Mouse (Mus musculus): ENCODE data around the gene Ccdc172. TPM values are rescaled to one million over a fixed set of nuclear protein-coding genes. Genes with fewer than 3 reads are reported as not detected.

The Ccdc172 gene
- total RNA-seq (2021) = not detected
- not detected in 2 replicates for polyA plus RNA-seq (2012; rRNA removed)
- long read RNA-seq = 0 reads

- 88% methylated on average over 17 of the region's 17 CpGs for WGBS
- H3K9ac ChIP-seq (ENCODE audit: low read depth, low read length) = no peak within 1 kb of the TSS
- no peak for DNase-seq
- H3K4me3 ChIP-seq = no peak within 1 kb of the TSS
- intact Hi-C loops (cut with DNase I) = no loop called here
- H3K27ac ChIP-seq = no peak within 1 kb of the TSS
- TF ChIP-seq POLR2A (IDR thresholded peaks at IDR 0.05; ENCODE audit: insufficient read depth, low read depth, low read length) (no peak), CTCF (IDR thresholded peaks at IDR 0.05) (no peak), EP300 (IDR thresholded peaks at IDR 0.05; ENCODE audit: insufficient read depth, low read depth, low read length) (no peak)
- no peaks in the 10 kb centered on the region for H3K4me1 ChIP-seq (ENCODE audit: control insufficient read depth, insufficient read depth, low read length)
- H3K36me3 ChIP-seq (ENCODE audit: control insufficient read depth, insufficient read depth, low read length) = no peaks in the 10 kb centered on the region
- no peaks in the 10 kb centered on the region for H3K27me3 ChIP-seq (ENCODE audit: control insufficient read depth, insufficient read depth, low read length)
- no peaks in the 10 kb centered on the region for H3K79me2 ChIP-seq (replicated peaks; ENCODE audit: control insufficient read depth, insufficient read depth, low read length)
Observed at GRCm38 (mm10) chr19:58511818-58512217, at the start of gene Ccdc172. Ccdc172 (plus strand) TSS chr19:58511993.

DNA sequence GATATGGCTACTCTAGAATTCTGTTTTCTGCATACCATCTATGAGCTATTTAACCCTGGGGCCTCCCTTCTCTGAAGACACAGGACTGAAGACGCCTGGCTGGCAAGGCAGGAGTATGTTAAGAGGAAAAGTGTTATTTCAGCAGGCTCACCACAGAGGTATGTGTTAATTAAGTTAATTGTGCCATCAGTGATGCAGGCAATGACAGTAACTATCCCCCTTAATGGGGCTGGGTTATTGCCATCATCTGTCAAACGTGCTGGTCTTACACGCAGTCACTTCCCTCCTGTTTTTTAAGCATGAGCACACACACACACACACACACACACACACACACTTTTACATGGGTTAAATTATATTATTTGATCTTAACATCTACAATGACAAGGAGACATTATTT lies 48.0 kb upstream of the Ccdc172 start:
- 84% methylated on average over 3 of the region's 3 CpGs for WGBS
- no peaks in the 10 kb centered on the region for H3K79me2 ChIP-seq (replicated peaks; ENCODE audit: control insufficient read depth, insufficient read depth, low read length)
- TF ChIP-seq POLR2A (IDR thresholded peaks at IDR 0.05; ENCODE audit: insufficient read depth, low read depth, low read length) (no peak), EP300 (IDR thresholded peaks at IDR 0.05; ENCODE audit: insufficient read depth, low read depth, low read length) (no peak), CTCF (IDR thresholded peaks at IDR 0.05) (no peak)
- H3K9ac ChIP-seq (ENCODE audit: low read depth, low read length) = no peak overlapping the region
- no peaks in the 10 kb centered on the region for H3K36me3 ChIP-seq (ENCODE audit: control insufficient read depth, insufficient read depth, low read length)
- intact Hi-C loops (cut with DNase I) = no loop called here
- no peak overlapping the region for H3K4me3 ChIP-seq
- H3K27ac ChIP-seq = no peak overlapping the region
- no peak for DNase-seq
- no peaks in the 10 kb centered on the region for H3K27me3 ChIP-seq (ENCODE audit: control insufficient read depth, insufficient read depth, low read length)
- no peaks in the 10 kb centered on the region for H3K4me1 ChIP-seq (ENCODE audit: control insufficient read depth, insufficient read depth, low read length)

DNA sequence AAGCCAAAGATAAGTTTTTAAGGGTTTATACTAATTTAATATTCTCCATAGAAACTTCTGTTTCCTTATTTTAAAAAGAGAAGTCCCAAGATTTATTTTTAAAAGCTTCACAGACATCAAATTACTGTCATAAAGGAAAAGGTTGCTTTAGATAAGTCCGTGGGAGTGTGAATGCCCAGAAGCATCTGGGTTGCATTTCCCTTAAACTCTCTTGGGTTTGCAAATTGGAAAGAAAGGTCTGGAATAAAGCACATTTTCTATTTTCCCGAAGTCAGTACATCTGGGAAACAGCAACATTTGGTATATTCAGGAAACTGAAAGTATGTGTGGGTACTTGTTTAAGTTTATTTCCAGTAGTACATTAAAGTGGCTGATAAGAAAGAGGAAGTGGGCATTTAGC lies 43.5 kb upstream of the Ccdc172 start:
- Histone ChIP-seq H3K4me3 (no peak overlapping the region), H3K9ac (ENCODE audit: low read depth, low read length) (no peak overlapping the region), H3K27ac (no peak overlapping the region), H3K79me2 (replicated peaks; ENCODE audit: control insufficient read depth, insufficient read depth, low read length) (no peaks in the 10 kb centered on the region), H3K4me1 (ENCODE audit: control insufficient read depth, insufficient read depth, low read length) (no peaks in the 10 kb centered on the region), H3K27me3 (ENCODE audit: control insufficient read depth, insufficient read depth, low read length) (no peaks in the 10 kb centered on the region), H3K36me3 (ENCODE audit: control insufficient read depth, insufficient read depth, low read length) (no peaks in the 10 kb centered on the region)
- WGBS = 21% methylated on average over 2 of the region's 2 CpGs
- no peak for DNase-seq
- intact Hi-C loops (cut with DNase I) = loop anchor here (2.0 to 5.0 kb wide), 6 partner anchors 396 to 814 kb away; no protein-coding TSS in a partner anchor
- TF ChIP-seq EP300 (IDR thresholded peaks at IDR 0.05; ENCODE audit: insufficient read depth, low read depth, low read length) (no peak), POLR2A (IDR thresholded peaks at IDR 0.05; ENCODE audit: insufficient read depth, low read depth, low read length) (no peak), CTCF (IDR thresholded peaks at IDR 0.05) (no peak)

GRCm38 (mm10) chr19:58469421-58469820 lies 42.4 kb upstream of the Ccdc172 start:
- H3K79me2 ChIP-seq (replicated peaks; ENCODE audit: control insufficient read depth, insufficient read depth, low read length) = no peaks in the 10 kb centered on the region
- H3K9ac ChIP-seq (ENCODE audit: low read depth, low read length) = no peak overlapping the region
- intact Hi-C loops (cut with DNase I) = loop anchor here (2.0 to 5.0 kb wide), 6 partner anchors 397 to 815 kb away; no protein-coding TSS in a partner anchor
- no peak overlapping the region for H3K27ac ChIP-seq
- H3K27me3 ChIP-seq (ENCODE audit: control insufficient read depth, insufficient read depth, low read length) = no peaks in the 10 kb centered on the region
- DNase-seq = peak; percentile 61 to 85
- no peak overlapping the region for H3K4me3 ChIP-seq
- no peaks in the 10 kb centered on the region for H3K4me1 ChIP-seq (ENCODE audit: control insufficient read depth, insufficient read depth, low read length)
- H3K36me3 ChIP-seq (ENCODE audit: control insufficient read depth, insufficient read depth, low read length) = no peaks in the 10 kb centered on the region
- TF ChIP-seq EP300 (IDR thresholded peaks at IDR 0.05; ENCODE audit: insufficient read depth, low read depth, low read length) = 0 out of 2 replicates have a peak, but pooled peaks have one; percentile 26
- no peak for TF ChIP-seq POLR2A (IDR thresholded peaks at IDR 0.05; ENCODE audit: insufficient read depth, low read depth, low read length)
- WGBS = 16% methylated on average over 12 of the region's 12 CpGs

DNA sequence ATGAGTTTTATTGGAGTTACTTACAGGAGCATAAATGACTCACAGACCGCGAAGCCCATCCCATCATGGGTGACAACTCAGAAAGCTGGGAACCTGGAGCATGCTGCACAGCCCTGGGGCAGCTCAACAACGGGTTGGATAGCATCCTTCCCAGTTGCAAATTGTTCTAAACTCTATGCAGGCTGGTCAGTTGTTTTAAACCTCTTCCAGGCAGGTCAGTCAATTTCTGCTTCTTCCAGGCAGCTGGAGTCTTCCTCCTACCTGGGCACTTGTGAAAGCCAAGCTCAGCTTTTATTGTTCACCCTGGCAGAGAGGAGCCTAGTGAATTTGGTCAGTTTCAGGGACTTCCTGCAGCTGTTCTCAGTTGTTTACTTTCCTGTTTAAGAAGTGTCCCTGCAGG lies 37.5 kb upstream of the Ccdc172 start:
- H3K4me3 ChIP-seq = no peak overlapping the region
- intact Hi-C loops (cut with DNase I) = no loop called here
- no peak overlapping the region for H3K9ac ChIP-seq (ENCODE audit: low read depth, low read length)
- no peaks in the 10 kb centered on the region for H3K4me1 ChIP-seq (ENCODE audit: control insufficient read depth, insufficient read depth, low read length)
- no peak overlapping the region for H3K27ac ChIP-seq
- H3K79me2 ChIP-seq (replicated peaks; ENCODE audit: control insufficient read depth, insufficient read depth, low read length) = no peaks in the 10 kb centered on the region
- H3K36me3 ChIP-seq (ENCODE audit: control insufficient read depth, insufficient read depth, low read length) = no peaks in the 10 kb centered on the region
- WGBS = 79% methylated on average over 3 of the region's 3 CpGs
- no peak for DNase-seq
- H3K27me3 ChIP-seq (ENCODE audit: control insufficient read depth, insufficient read depth, low read length) = no peaks in the 10 kb centered on the region
- TF ChIP-seq EP300 (IDR thresholded peaks at IDR 0.05; ENCODE audit: insufficient read depth, low read depth, low read length) = no peak
- TF ChIP-seq CTCF (IDR thresholded peaks at IDR 0.05) = no peak
- TF ChIP-seq POLR2A (IDR thresholded peaks at IDR 0.05; ENCODE audit: insufficient read depth, low read depth, low read length) = no peak

- H3K36me3 ChIP-seq (ENCODE audit: control insufficient read depth, insufficient read depth, low read length) = no peaks in the 10 kb centered on the region
- no peaks in the 10 kb centered on the region for H3K4me1 ChIP-seq (ENCODE audit: control insufficient read depth, insufficient read depth, low read length)
- H3K79me2 ChIP-seq (replicated peaks; ENCODE audit: control insufficient read depth, insufficient read depth, low read length) = no peaks in the 10 kb centered on the region
- H3K4me3 ChIP-seq = no peak overlapping the region
- TF ChIP-seq EP300 (IDR thresholded peaks at IDR 0.05; ENCODE audit: insufficient read depth, low read depth, low read length) = no peak
- no peak for TF ChIP-seq CTCF (IDR thresholded peaks at IDR 0.05)
- TF ChIP-seq POLR2A (IDR thresholded peaks at IDR 0.05; ENCODE audit: insufficient read depth, low read depth, low read length) = no peak
- intact Hi-C loops (cut with DNase I) = no loop called here
- no peak overlapping the region for H3K27ac ChIP-seq
- H3K9ac ChIP-seq (ENCODE audit: low read depth, low read length) = no peak overlapping the region
- no peaks in the 10 kb centered on the region for H3K27me3 ChIP-seq (ENCODE audit: control insufficient read depth, insufficient read depth, low read length)
- 49% methylated on average over 9 of the region's 9 CpGs for WGBS
- DNase-seq = no peak
Observed at GRCm38 (mm10) chr19:58482373-58482977, 29.3 kb upstream of the Ccdc172 start.
